Mouse (Mus musculus): ENCODE data around the gene Adgre5.

The Adgre5 gene

GRCm38 (mm10) chr8:83684517-83684916, 56.6 kb downstream of the Adgre5 start:
- DNase-seq (ENCODE audit: low spot score): no peak

GRCm38 (mm10) chr8:83681099-83681498, 60.0 kb downstream of the Adgre5 start:
- no peak for DNase-seq (ENCODE audit: low spot score)

GRCm38 (mm10) chr8:83680603-83681002, 60.5 kb downstream of the Adgre5 start:
- no peak for DNase-seq (ENCODE audit: low spot score)

GRCm38 (mm10) chr8:83679866-83680265, 61.3 kb downstream of the Adgre5 start:
- DNase-seq (ENCODE audit: low spot score): no peak

GRCm38 (mm10) chr8:83674497-83674896, 66.6 kb downstream of the Adgre5 start:
- no peak for DNase-seq (ENCODE audit: low spot score)

All from layer of hippocampus, adult 9-10 months (tissue).